Mouse (Mus musculus): ENCODE results near the gene Ehbp1. TPM values are rescaled to one million over a fixed set of nuclear protein-coding genes. Genes with fewer than 3 reads are reported as not detected.
A peak's percentile ranks its signal among the peaks of the same experiment; 100 is the strongest.

Ehbp1 gene
- polyA plus RNA-seq, 1 experiment from 2014 or later: 11.5 TPM

GRCm38 (mm10) chr11:22218222-22218621 is 123.9 kb downstream of the Ehbp1 start:
- DNase-seq (no peak), ATAC-seq (ENCODE audit: insufficient read depth) (no peak)
- 81% methylated on average over 2 of the region's 2 CpGs for WGBS
- Histone ChIP-seq H3K4me2 (no peak overlapping the region), H3K27ac (ENCODE audit: low read depth) (no peak overlapping the region), H3K9me3 (ENCODE audit: low read depth, low read length) (no peaks in the 10 kb centered on the region), H3K4me3 (ENCODE audit: low read depth, low read length) (no peak overlapping the region), H3K36me3 (ENCODE audit: insufficient read depth) (no peaks in the 10 kb centered on the region), H3K27me3 (ENCODE audit: insufficient read depth, low read length) (no peaks in the 10 kb centered on the region), H3K4me1 (ENCODE audit: insufficient read depth) (no peaks in the 10 kb centered on the region), H3K9ac (no peak overlapping the region)
- TF ChIP-seq CTCF (IDR thresholded peaks at IDR 0.05; ENCODE audit: low read depth): no peak

DNA sequence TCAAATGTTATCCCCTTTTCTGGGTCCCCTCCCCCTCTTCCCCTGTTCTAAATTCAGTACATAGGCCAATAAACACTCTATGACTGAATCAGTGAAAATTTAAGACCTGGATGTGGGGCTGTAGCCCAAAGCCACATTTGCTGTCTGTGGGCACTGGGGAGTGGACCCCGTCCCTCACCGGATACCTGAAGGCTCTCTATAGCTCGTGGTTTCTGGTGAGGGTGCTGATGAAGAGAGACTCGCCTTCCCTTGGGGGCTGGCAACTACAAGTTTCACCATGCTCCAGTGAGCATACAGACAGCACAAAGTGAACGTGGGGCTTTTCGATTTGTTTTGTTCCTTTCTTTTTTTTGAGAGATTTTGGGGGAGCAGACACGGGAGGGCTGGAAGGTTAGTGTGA is 125.2 kb downstream of the Ehbp1 start:
- H3K9me3 ChIP-seq (ENCODE audit: low read depth, low read length): no peaks in the 10 kb centered on the region
- H3K27me3 ChIP-seq (ENCODE audit: insufficient read depth, low read length): no peaks in the 10 kb centered on the region
- 88% methylated on average over 7 of the region's 7 CpGs for WGBS
- H3K4me2 ChIP-seq: no peak overlapping the region
- H3K27ac ChIP-seq (ENCODE audit: low read depth): no peak overlapping the region
- DNase-seq (no peak), ATAC-seq (ENCODE audit: insufficient read depth) (no peak)
- H3K4me1 ChIP-seq (ENCODE audit: insufficient read depth): no peaks in the 10 kb centered on the region
- H3K36me3 ChIP-seq (ENCODE audit: insufficient read depth): no peaks in the 10 kb centered on the region
- TF ChIP-seq CTCF (IDR thresholded peaks at IDR 0.05; ENCODE audit: low read depth): no peak
- no peak overlapping the region for H3K4me3 ChIP-seq (ENCODE audit: low read depth, low read length)
- no peak overlapping the region for H3K9ac ChIP-seq

- Histone ChIP-seq H3K9me3 (ENCODE audit: low read depth, low read length) (no peaks in the 10 kb centered on the region), H3K27ac (ENCODE audit: low read depth) (no peak overlapping the region), H3K4me3 (ENCODE audit: low read depth, low read length) (no peak overlapping the region), H3K9ac (no peak overlapping the region), H3K4me1 (ENCODE audit: insufficient read depth) (no peaks in the 10 kb centered on the region), H3K36me3 (ENCODE audit: insufficient read depth) (no peaks in the 10 kb centered on the region), H3K27me3 (ENCODE audit: insufficient read depth, low read length) (no peaks in the 10 kb centered on the region), H3K4me2 (no peak overlapping the region)
- WGBS: 75% methylated on average over 1 of the region's 1 CpGs
- peak; percentile 38; the same call in 1 of the 2 replicates for TF ChIP-seq CTCF (IDR thresholded peaks at IDR 0.05; ENCODE audit: low read depth)
- ATAC-seq (ENCODE audit: insufficient read depth) (no peak), DNase-seq (peak; percentile 49)
Observed at GRCm38 (mm10) chr11:22206611-22207010, 135.5 kb downstream of the Ehbp1 start.

DNA sequence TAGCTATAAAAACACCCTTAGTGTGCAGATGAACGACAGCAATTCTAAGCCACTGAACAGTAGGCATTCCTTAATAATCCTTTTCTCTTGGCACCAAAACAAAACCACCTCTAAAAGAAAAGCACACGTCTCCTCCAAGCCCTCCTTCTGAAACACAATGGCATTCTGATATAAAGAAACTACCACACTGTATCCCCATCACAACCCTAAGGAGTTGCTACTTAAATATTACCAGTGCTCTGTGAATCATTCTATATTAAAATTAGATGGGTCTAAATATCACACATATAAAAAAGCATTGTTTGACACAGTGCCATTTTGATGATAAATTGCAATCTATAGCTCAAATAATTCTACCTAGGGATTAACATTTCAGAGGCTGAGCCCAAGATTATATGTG is 135.9 kb downstream of the Ehbp1 start:
- Histone ChIP-seq H3K36me3 (ENCODE audit: insufficient read depth) (no peaks in the 10 kb centered on the region), H3K27ac (ENCODE audit: low read depth) (no peak overlapping the region), H3K9me3 (ENCODE audit: low read depth, low read length) (no peaks in the 10 kb centered on the region), H3K9ac (no peak overlapping the region), H3K4me2 (no peak overlapping the region), H3K4me1 (ENCODE audit: insufficient read depth) (no peaks in the 10 kb centered on the region), H3K27me3 (ENCODE audit: insufficient read depth, low read length) (no peaks in the 10 kb centered on the region), H3K4me3 (ENCODE audit: low read depth, low read length) (no peak overlapping the region)
- no peak for TF ChIP-seq CTCF (IDR thresholded peaks at IDR 0.05; ENCODE audit: low read depth)
- DNase-seq (no peak), ATAC-seq (ENCODE audit: insufficient read depth) (no peak)
- 83% methylated on average over 2 of the region's 2 CpGs for WGBS

GRCm38 (mm10) chr11:22203413-22203812 is 138.7 kb downstream of the Ehbp1 start:
- 82% methylated on average over 5 of the region's 5 CpGs for WGBS
- H3K4me1 ChIP-seq (ENCODE audit: insufficient read depth): peaks cover under 1% of the 10 kb centered on the region; the same call in 1 of the 2 replicates
- no peak overlapping the region for H3K4me2 ChIP-seq
- no peak for TF ChIP-seq CTCF (IDR thresholded peaks at IDR 0.05; ENCODE audit: low read depth)
- DNase-seq (no peak), ATAC-seq (ENCODE audit: insufficient read depth) (no peak)
- no peaks in the 10 kb centered on the region for H3K9me3 ChIP-seq (ENCODE audit: low read depth, low read length)
- no peaks in the 10 kb centered on the region for H3K27me3 ChIP-seq (ENCODE audit: insufficient read depth, low read length)
- H3K9ac ChIP-seq: no peak overlapping the region
- no peak overlapping the region for H3K4me3 ChIP-seq (ENCODE audit: low read depth, low read length)
- no peaks in the 10 kb centered on the region for H3K36me3 ChIP-seq (ENCODE audit: insufficient read depth)
- no peak overlapping the region for H3K27ac ChIP-seq (ENCODE audit: low read depth)

DNA sequence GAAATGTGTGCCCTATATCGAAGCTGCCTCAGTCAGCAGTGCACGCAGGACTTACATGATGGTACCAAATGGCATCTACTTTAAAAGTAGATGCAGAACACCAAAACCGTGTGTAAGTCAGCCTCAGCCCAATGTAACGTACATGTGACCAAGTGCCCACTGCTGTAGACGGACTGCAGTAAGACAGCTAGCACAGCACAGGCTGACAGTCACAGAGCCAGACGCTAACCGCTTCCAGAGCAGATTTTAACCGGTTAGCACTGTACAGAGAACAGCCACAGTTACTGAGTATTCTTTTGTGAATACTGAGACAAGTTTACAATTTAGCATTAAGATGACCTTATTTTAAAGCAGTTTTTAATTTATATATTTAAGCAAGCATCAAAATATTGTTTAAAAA is 141.0 kb downstream of the Ehbp1 start:
- 88% methylated on average over 8 of the region's 8 CpGs for WGBS
- Histone ChIP-seq H3K4me1 (ENCODE audit: insufficient read depth) (peaks cover 5% of the 10 kb centered on the region), H3K27me3 (ENCODE audit: insufficient read depth, low read length) (no peaks in the 10 kb centered on the region), H3K27ac (ENCODE audit: low read depth) (no peak overlapping the region), H3K4me2 (no peak overlapping the region), H3K9ac (no peak overlapping the region), H3K4me3 (ENCODE audit: low read depth, low read length) (no peak overlapping the region), H3K36me3 (ENCODE audit: insufficient read depth) (no peaks in the 10 kb centered on the region), H3K9me3 (ENCODE audit: low read depth, low read length) (no peaks in the 10 kb centered on the region)
- no peak for TF ChIP-seq CTCF (IDR thresholded peaks at IDR 0.05; ENCODE audit: low read depth)
- no peak for ATAC-seq (ENCODE audit: insufficient read depth)
- DNase-seq: no peak

GRCm38 (mm10) chr11:22199881-22200280 is 142.2 kb downstream of the Ehbp1 start:
- peaks cover 5% of the 10 kb centered on the region for H3K4me1 ChIP-seq (ENCODE audit: insufficient read depth)
- H3K4me2 ChIP-seq: no peak overlapping the region
- WGBS: 64% methylated on average over 3 of the region's 3 CpGs
- H3K4me3 ChIP-seq (ENCODE audit: low read depth, low read length): no peak overlapping the region
- TF ChIP-seq CTCF (IDR thresholded peaks at IDR 0.05; ENCODE audit: low read depth): no peak
- H3K9ac ChIP-seq: no peak overlapping the region
- ATAC-seq (ENCODE audit: insufficient read depth): no peak
- H3K27me3 ChIP-seq (ENCODE audit: insufficient read depth, low read length): no peaks in the 10 kb centered on the region
- H3K36me3 ChIP-seq (ENCODE audit: insufficient read depth): no peaks in the 10 kb centered on the region
- H3K27ac ChIP-seq (ENCODE audit: low read depth): no peak overlapping the region
- H3K9me3 ChIP-seq (ENCODE audit: low read depth, low read length): no peaks in the 10 kb centered on the region
- no peak for DNase-seq

GRCm38 (mm10) chr11:22198406-22198805 is 143.7 kb downstream of the Ehbp1 start:
- DNase-seq: peak; percentile 52
- Histone ChIP-seq H3K27ac (ENCODE audit: low read depth) (peak overlapping the region; percentile 13; the same call in 1 of the 2 replicates), H3K36me3 (ENCODE audit: insufficient read depth) (no peaks in the 10 kb centered on the region), H3K4me3 (ENCODE audit: low read depth, low read length) (no peak overlapping the region), H3K9ac (no peak overlapping the region), H3K4me2 (peak overlapping the region; percentile 25; the same call in 1 of the 2 replicates), H3K27me3 (ENCODE audit: insufficient read depth, low read length) (no peaks in the 10 kb centered on the region), H3K4me1 (ENCODE audit: insufficient read depth) (peaks cover 5% of the 10 kb centered on the region), H3K9me3 (ENCODE audit: low read depth, low read length) (no peaks in the 10 kb centered on the region)
- no peak for TF ChIP-seq CTCF (IDR thresholded peaks at IDR 0.05; ENCODE audit: low read depth)
- WGBS: 22% methylated on average over 6 of the region's 6 CpGs
- ATAC-seq (ENCODE audit: insufficient read depth): 0 out of 2 replicates have a peak, but pooled peaks have one; percentile 41

Data from lung, embryonic 14.5 days (tissue).